Mouse (Mus musculus) liver, embryonic 13.5 days (tissue): ENCODE results near the gene Lpp. TPM values are rescaled to one million over a fixed set of nuclear protein-coding genes. Genes with fewer than 3 reads are reported as not detected.
"Not testable (repeated sequence)": the region's sequence is repeated elsewhere in the genome, so short reads cannot be mapped to it uniquely, and the experiment has no call there.

ENCODE experiments used
- ATAC-seq: fragments of 200-750 bp; cut with Nextera tagmentation; 2 replicates; pipeline ENCODE4 v1.8.0; 2017; ENCODE audit warnings: low read depth, mild to moderate bottlenecking, moderate number of reproducible peaks, moderate library complexity
- DNase-seq: peaks from one replicate; pipeline ENCODE4 v3.0.0; 2022
- H3K27ac ChIP-seq: fragments of 300-500 bp; sonication (generic); 2 replicates; pipeline ENCODE4 v1.5.1; 2015; ENCODE audit warnings: moderate library complexity, mild to moderate bottlenecking, inconsistent platforms
- H3K27me3 ChIP-seq: fragments of 300-500 bp; sonication (generic); 2 replicates; pipeline ENCODE4 v1.6.1; 2015; ENCODE audit warnings: mild to moderate bottlenecking, inconsistent platforms
- H3K36me3 ChIP-seq: fragments of 300-500 bp; sonication (generic); 2 replicates; pipeline ENCODE4 v1.6.1; 2015; ENCODE audit warnings: mild to moderate bottlenecking, inconsistent platforms
- H3K4me1 ChIP-seq: fragments of 300-500 bp; sonication (generic); replicated peaks from 2 replicates; pipeline ENCODE4 v1.6.1; 2015; ENCODE audit warnings: inconsistent platforms
- H3K4me2 ChIP-seq: fragments of 300-500 bp; sonication (generic); 2 replicates; pipeline ENCODE4 v1.6.1; 2015; ENCODE audit warnings: inconsistent platforms, mild to moderate bottlenecking, moderate library complexity
- H3K4me3 ChIP-seq: fragments of 300-500 bp; sonication (generic); replicated peaks from 2 replicates; pipeline ENCODE4 v1.5.1; 2015; ENCODE audit warnings: mild to moderate bottlenecking, inconsistent platforms
- H3K9ac ChIP-seq: fragments of 300-500 bp; sonication (generic); 2 replicates; pipeline ENCODE4 v1.6.1; 2015; ENCODE audit warnings: mild to moderate bottlenecking, inconsistent platforms
- H3K9me3 ChIP-seq: fragments of 300-500 bp; sonication (generic); replicated peaks from 2 replicates; pipeline ENCODE4 v1.6.1; 2016; ENCODE audit warnings: inconsistent platforms
- WGBS: fragments of 180-500 bp; shearing (Covaris S2); methylation state at CpG from one replicate; pipeline ENCODE4 v1.1.7; 2015; ENCODE audit not compliant: insufficient replicate concordance; 5-methylcytosine and 5-hydroxymethylcytosine counted together
- polyA plus RNA-seq: library from polyadenylated mRNA; unstranded; fragments of >200 nt; fragmentation: Nextera tagmentation; extraction: Ambion mirVana; gene quantifications from 2 replicates; pipeline ENCODE4 v1.2.1, GENCODE M21; 2015

Lpp gene
- polyA plus RNA-seq, 1 experiment from 2014 or later = 6.1 TPM

GRCm38 (mm10) chr16:24979391-24979790, 586.1 kb downstream of the Lpp start:
- DNase-seq = no peak
- no peak overlapping the region for H3K9ac ChIP-seq
- ATAC-seq = no peak
- H3K4me3 ChIP-seq = no peak overlapping the region
- H3K4me2 ChIP-seq = no peak overlapping the region
- no peak overlapping the region for H3K27ac ChIP-seq
- H3K36me3 ChIP-seq = no peaks in the 10 kb centered on the region
- H3K27me3 ChIP-seq = no peaks in the 10 kb centered on the region
- no peaks in the 10 kb centered on the region for H3K9me3 ChIP-seq
- no peaks in the 10 kb centered on the region for H3K4me1 ChIP-seq
- 80% methylated on average over 4 of the region's 4 CpGs for WGBS

GRCm38 (mm10) chr16:24982828-24983227, 589.5 kb downstream of the Lpp start:
- Histone ChIP-seq H3K9ac (no peak overlapping the region), H3K36me3 (no peaks in the 10 kb centered on the region), H3K27me3 (no peaks in the 10 kb centered on the region), H3K27ac (no peak overlapping the region), H3K4me3 (no peak overlapping the region), H3K9me3 (no peaks in the 10 kb centered on the region), H3K4me1 (no peaks in the 10 kb centered on the region), H3K4me2 (no peak overlapping the region)
- WGBS = 62% methylated on average over 4 of the region's 4 CpGs
- ATAC-seq = no peak
- no peak for DNase-seq

- ATAC-seq = no peak
- H3K4me3 ChIP-seq = no peak overlapping the region
- 81% methylated on average over 11 of the region's 11 CpGs for WGBS
These were observed 597.0 kb downstream of the Lpp start for GRCm38 (mm10) chr16:24990331-24990730.

DNA sequence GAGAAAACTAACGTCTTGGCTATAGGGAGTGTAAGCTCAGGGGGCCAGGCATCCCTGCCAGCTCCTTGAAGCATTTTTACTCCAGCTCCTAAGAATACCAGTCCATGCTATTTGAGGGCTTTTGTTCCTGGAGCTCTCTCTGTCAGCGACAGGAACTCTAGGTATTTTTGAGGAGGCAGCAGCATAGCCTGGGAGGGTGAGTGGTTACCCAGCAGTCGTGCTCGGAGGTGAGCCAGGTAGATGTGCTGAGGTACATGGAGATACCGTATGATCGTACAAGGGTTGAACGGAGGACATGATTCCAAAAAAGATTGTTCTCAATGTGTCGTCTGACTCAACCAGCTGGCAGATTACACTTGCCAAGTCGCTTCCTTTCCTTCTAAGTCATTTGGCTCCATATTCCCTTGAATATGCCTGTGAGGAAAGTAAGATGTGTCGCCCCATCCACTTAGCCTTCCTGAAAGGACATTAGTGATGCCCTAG, 597.8 kb downstream of the Lpp start:
- Histone ChIP-seq H3K27me3 (no peaks in the 10 kb centered on the region), H3K4me3 (no peak overlapping the region), H3K4me2 (no peak overlapping the region), H3K9me3 (no peaks in the 10 kb centered on the region), H3K27ac (no peak overlapping the region), H3K9ac (no peak overlapping the region), H3K4me1 (no peaks in the 10 kb centered on the region), H3K36me3 (no peaks in the 10 kb centered on the region)
- WGBS = 73% methylated on average over 10 of the region's 10 CpGs
- ATAC-seq (no peak), DNase-seq (no peak)

More at GRCm38 (mm10) chr16:24990331-24990730, 597.0 kb downstream of the Lpp start:
- Histone ChIP-seq H3K4me2 (no peak overlapping the region), H3K9ac (no peak overlapping the region), H3K9me3 (no peaks in the 10 kb centered on the region), H3K27me3 (no peaks in the 10 kb centered on the region), H3K4me1 (no peaks in the 10 kb centered on the region), H3K36me3 (no peaks in the 10 kb centered on the region), H3K27ac (no peak overlapping the region)
- no peak for DNase-seq

DNA sequence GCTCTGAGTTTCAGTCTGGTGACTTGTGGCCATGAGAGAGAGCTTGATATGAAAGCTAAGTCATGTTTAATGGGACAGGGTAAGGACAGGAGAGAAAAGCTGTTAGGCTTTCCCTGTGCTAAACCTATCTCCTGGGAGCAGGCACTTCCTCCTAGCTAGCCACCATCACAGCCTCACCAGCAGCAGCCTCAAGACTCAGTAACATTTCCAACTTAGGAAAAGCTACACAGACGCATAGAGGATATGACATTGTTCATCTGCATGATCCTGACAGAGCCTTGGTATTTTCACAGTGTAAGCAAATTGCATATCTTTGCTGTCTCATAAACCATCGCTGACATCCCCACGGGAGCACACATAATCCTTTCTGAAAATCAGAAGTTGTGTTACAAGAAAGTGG, 598.7 kb downstream of the Lpp start:
- Histone ChIP-seq H3K4me2 (no peak overlapping the region), H3K36me3 (no peaks in the 10 kb centered on the region), H3K4me3 (no peak overlapping the region), H3K9ac (no peak overlapping the region), H3K27me3 (no peaks in the 10 kb centered on the region), H3K4me1 (no peaks in the 10 kb centered on the region), H3K27ac (no peak overlapping the region), H3K9me3 (no peaks in the 10 kb centered on the region)
- ATAC-seq = no peak
- DNase-seq = no peak
- WGBS = 35% methylated on average over 3 of the region's 3 CpGs

DNA sequence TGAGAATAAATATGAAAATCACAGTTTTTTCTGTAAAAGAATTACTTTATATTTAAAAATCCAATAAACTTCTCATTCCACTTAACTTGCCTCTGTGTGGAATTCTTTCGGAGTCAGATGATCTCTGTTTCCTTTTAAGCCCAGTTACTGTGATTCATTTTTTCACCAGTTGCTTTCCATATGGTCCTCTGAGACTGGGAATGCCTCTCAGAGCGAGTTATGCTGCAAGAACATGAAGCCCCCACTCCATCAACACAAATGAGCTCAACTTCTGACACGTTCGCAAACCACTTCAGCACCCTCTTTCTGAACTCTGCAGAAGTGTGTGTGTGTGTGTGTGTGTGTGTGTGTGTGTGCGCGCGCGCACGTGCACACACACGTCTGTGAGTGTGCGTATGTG, 599.2 kb downstream of the Lpp start:
- WGBS = 80% methylated on average over 11 of the region's 11 CpGs

GRCm38 (mm10) chr16:25010980-25011877, 617.9 kb downstream of the Lpp start:
- DNase-seq (no peak), ATAC-seq (no peak)
- Histone ChIP-seq H3K9me3 (no peaks in the 10 kb centered on the region), H3K4me1 (no peaks in the 10 kb centered on the region), H3K27me3 (no peaks in the 10 kb centered on the region), H3K27ac (no peak overlapping the region), H3K9ac (no peak overlapping the region), H3K36me3 (no peaks in the 10 kb centered on the region), H3K4me2 (no peak overlapping the region), H3K4me3 (no peak overlapping the region)
- 39% methylated on average over 5 of the region's 5 CpGs for WGBS

More for the DNA sequence above, 599.2 kb downstream of the Lpp start:
- Histone ChIP-seq H3K4me1 (no peaks in the 10 kb centered on the region), H3K9me3 (no peaks in the 10 kb centered on the region), H3K4me3 (no peak overlapping the region), H3K9ac (no peak overlapping the region), H3K4me2 (no peak overlapping the region), H3K27me3 (no peaks in the 10 kb centered on the region), H3K36me3 (no peaks in the 10 kb centered on the region), H3K27ac (no peak overlapping the region)
- no peak for ATAC-seq
- no peak for DNase-seq

DNA sequence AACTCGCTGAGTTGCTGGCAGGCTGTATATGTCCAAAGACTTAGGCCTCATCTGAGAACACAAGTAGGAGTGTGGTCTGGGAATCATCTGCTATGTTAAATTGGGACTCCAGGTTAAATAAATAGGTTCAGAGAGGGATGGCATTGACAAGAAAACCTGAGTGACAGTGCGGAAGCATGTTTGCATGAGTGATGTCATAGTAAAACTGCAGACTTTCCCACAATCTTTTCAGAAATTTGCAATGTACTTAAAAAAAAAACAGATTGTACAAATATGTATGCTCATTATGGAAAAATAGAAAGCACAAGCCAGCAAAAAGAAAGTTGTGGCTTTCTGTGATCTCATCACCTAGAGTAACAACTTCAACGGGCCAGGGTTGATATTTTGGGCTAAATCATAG, 619.6 kb downstream of the Lpp start:
- no peaks in the 10 kb centered on the region for H3K4me1 ChIP-seq
- no peaks in the 10 kb centered on the region for H3K27me3 ChIP-seq
- DNase-seq (no peak), ATAC-seq (no peak)
- no peak overlapping the region for H3K27ac ChIP-seq
- H3K36me3 ChIP-seq = no peaks in the 10 kb centered on the region
- H3K4me3 ChIP-seq = no peak overlapping the region
- WGBS = 66% methylated on average over 3 of the region's 3 CpGs
- H3K4me2 ChIP-seq = no peak overlapping the region
- H3K9me3 ChIP-seq = no peaks in the 10 kb centered on the region
- no peak overlapping the region for H3K9ac ChIP-seq

- 69% methylated on average over 4 of the region's 4 CpGs for WGBS
- no peak for DNase-seq
- Histone ChIP-seq H3K9ac (no peak overlapping the region), H3K27ac (no peak overlapping the region), H3K27me3 (no peaks in the 10 kb centered on the region), H3K9me3 (no peaks in the 10 kb centered on the region), H3K4me2 (no peak overlapping the region), H3K4me1 (no peaks in the 10 kb centered on the region), H3K36me3 (no peaks in the 10 kb centered on the region), H3K4me3 (no peak overlapping the region)
- no peak for ATAC-seq
These were observed 623.0 kb downstream of the Lpp start for GRCm38 (mm10) chr16:25016261-25016836.

DNA sequence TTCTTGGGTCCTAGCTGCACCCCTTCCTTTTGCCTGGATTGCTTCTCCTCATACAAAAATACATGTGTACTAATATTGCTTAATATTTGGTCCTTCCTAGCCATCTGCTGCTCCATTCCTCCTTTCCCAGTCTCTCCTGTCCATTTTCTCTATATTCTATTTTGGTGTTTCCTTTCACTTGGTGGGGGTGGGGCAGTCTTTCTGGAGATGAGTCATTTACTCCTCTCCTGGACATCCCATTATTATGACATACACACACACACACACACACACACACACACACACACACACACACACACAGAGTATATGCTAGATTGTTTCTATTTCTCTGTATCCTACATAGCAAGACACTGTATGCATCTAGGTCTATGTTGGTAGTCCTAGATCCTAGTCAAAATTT, 623.7 kb downstream of the Lpp start:
- Histone ChIP-seq H3K27me3 (no peaks in the 10 kb centered on the region), H3K4me2 (no peak overlapping the region), H3K36me3 (no peaks in the 10 kb centered on the region), H3K4me3 (no peak overlapping the region), H3K4me1 (no peaks in the 10 kb centered on the region), H3K27ac (no peak overlapping the region), H3K9ac (no peak overlapping the region), H3K9me3 (no peaks in the 10 kb centered on the region)
- no peak for DNase-seq
- ATAC-seq = no peak

DNA sequence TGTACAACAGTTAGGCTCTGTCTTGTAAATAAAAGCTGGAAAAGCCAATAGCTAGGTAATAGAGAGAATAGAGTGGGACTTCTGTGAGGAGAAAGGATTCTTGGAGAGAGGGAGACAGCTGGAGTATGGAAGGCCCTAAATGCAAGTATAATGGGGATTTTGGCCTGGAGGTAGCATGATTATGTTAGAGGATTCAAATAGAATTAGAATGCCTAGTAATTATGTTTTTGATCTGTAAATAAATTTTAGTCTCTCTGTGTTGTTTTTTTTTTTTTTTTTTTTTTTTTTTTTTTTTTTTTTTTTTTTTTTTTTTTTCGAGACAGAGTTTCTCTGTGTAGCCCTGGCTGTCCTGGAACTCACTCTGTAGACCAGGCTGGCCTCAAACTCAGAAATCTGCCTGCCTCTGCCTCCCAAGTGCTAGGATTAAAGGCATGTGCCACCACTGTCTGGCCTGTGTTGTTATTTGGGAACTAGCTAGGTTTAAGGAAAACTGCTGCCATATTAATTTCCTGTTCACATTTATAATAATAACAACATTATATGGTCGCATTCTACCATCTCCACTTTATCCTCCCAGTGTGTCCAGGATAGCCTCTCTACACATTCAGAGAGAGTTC, 628.5 kb downstream of the Lpp start:
- not testable (repeated sequence) for H3K9ac ChIP-seq, H3K27me3 ChIP-seq, H3K27ac ChIP-seq, H3K4me3 ChIP-seq, H3K4me1 ChIP-seq, H3K9me3 ChIP-seq, H3K4me2 ChIP-seq, H3K36me3 ChIP-seq, DNase-seq, ATAC-seq
- WGBS = 44% methylated on average over 2 of the region's 2 CpGs
